11 mouse cellular contexts compared by ENCODE assay signal in genomic region chr10:120399846-120400510, GRCm38 (mm10).
DNase-seq lines count a peak whose midpoint lies in the region; ATAC-seq and TF ChIP-seq lines count a peak whose summit lies in the region.
"Had no signal": no experiment of that assay in that cellular context is flagged by ENCODE, and none has a peak within 500 bp of the region (broad histone marks: within the 10 kb centered on the region; RNA-seq: fewer than 3 reads in every experiment).

No protein-coding gene starts in this region.

- TF ChIP-seq POLR2A in lung, adult 2 months (IDR thresholded peaks at IDR 0.05; ENCODE audit: borderline replicate concordance, extremely low read depth, low read depth, low read length), result no peak

- no peaks in the 10 kb centered on the region for H3K27me3 ChIP-seq in heart, embryonic 11.5 days (ENCODE audit: control insufficient read depth, insufficient read depth, low read length)
- H3K27me3 ChIP-seq in lung, embryonic 14.5 days (ENCODE audit: insufficient read depth, low read length), result no peaks in the 10 kb centered on the region
- no peaks in the 10 kb centered on the region for H3K27me3 ChIP-seq in stomach, postnatal 0 days (ENCODE audit: control insufficient read depth, insufficient read depth, low read length)

- no peak for DNase-seq in heart, postnatal 4 days
- peak; percentile 69 for DNase-seq in lung, embryonic 14.5 days
- no peak for DNase-seq in lung, adult 2 months
- DNase-seq in fibroblast of lung, adult 2 months (ENCODE audit: low read depth), result peak; percentile 62
- DNase-seq in stomach, postnatal 0 days (ENCODE audit: low spot score), result no peak
- no peak for DNase-seq in right cerebral cortex, adult 18-20 months
- no peak for DNase-seq in kidney, postnatal 4 days
- DNase-seq: liver, postnatal 0 days; thymus, adult 2 months had no signal

- no peak overlapping the region for H3K9ac ChIP-seq in heart, embryonic 11.5 days (ENCODE audit: low read depth, low read length)
- H3K9ac ChIP-seq in lung, embryonic 14.5 days, result no peak overlapping the region
- no peak overlapping the region for H3K9ac ChIP-seq in stomach, postnatal 0 days (ENCODE audit: low read length)
- H3K9ac ChIP-seq: liver, postnatal 0 days had no signal

- H3K9me3 ChIP-seq in heart, embryonic 11.5 days (replicated peaks; ENCODE audit: control insufficient read depth, low read length), result no peaks in the 10 kb centered on the region
- no peaks in the 10 kb centered on the region for H3K9me3 ChIP-seq in lung, embryonic 14.5 days (ENCODE audit: low read depth, low read length)
- H3K9me3 ChIP-seq in stomach, postnatal 0 days (ENCODE audit: control insufficient read depth, low read length), result no peaks in the 10 kb centered on the region
- H3K9me3 ChIP-seq: midbrain, embryonic 10.5 days had no signal

- ATAC-seq in heart, embryonic 11.5 days (replicated peaks; ENCODE audit: insufficient number of reproducible peaks, low FRiP score, low TSS enrichment), result no peak
- no peak for ATAC-seq in lung, embryonic 14.5 days (ENCODE audit: insufficient read depth)
- ATAC-seq in stomach, postnatal 0 days (ENCODE audit: low FRiP score, low TSS enrichment), result no peak
- ATAC-seq: liver, postnatal 0 days had no signal

- H3K4me1 ChIP-seq in heart, embryonic 11.5 days (ENCODE audit: control insufficient read depth, insufficient read depth, low read length), result peaks cover 23% of the 10 kb centered on the region
- H3K4me1 ChIP-seq in lung, embryonic 14.5 days (ENCODE audit: insufficient read depth), result peaks cover 20% of the 10 kb centered on the region
- no peaks in the 10 kb centered on the region for H3K4me1 ChIP-seq in lung, adult 2 months (ENCODE audit: control insufficient read depth, insufficient read depth, low read length)
- H3K4me1 ChIP-seq in stomach, postnatal 0 days (replicated peaks; ENCODE audit: control insufficient read depth, insufficient read depth), result peaks cover 8% of the 10 kb centered on the region

- TF ChIP-seq EP300 in stomach, postnatal 0 days (optimal IDR thresholded peaks at IDR 0.05), result no peak

- TF ChIP-seq CTCF in lung, embryonic 14.5 days (IDR thresholded peaks at IDR 0.05; ENCODE audit: low read depth), result no peak
- TF ChIP-seq CTCF in lung, adult 2 months (IDR thresholded peaks at IDR 0.05; ENCODE audit: insufficient read depth, low read length), result no peak
- no peak for TF ChIP-seq CTCF in stomach, postnatal 0 days (IDR thresholded peaks at IDR 0.05; ENCODE audit: low read depth)

- no peak overlapping the region for H3K4me3 ChIP-seq in heart, embryonic 11.5 days (ENCODE audit: low read depth, low read length)
- no peak overlapping the region for H3K4me3 ChIP-seq in lung, embryonic 14.5 days (ENCODE audit: low read depth, low read length)
- no peak overlapping the region for H3K4me3 ChIP-seq in lung, adult 2 months (replicated peaks; ENCODE audit: extremely low read depth, low read depth, low read length)
- H3K4me3 ChIP-seq in stomach, postnatal 0 days (ENCODE audit: low read depth, low read length), result no peak overlapping the region
- H3K4me3 ChIP-seq: midbrain, embryonic 10.5 days had no signal

- WGBS in heart, embryonic 11.5 days (ENCODE audit: insufficient replicate concordance), result 69% methylated on average over 9 of the region's 9 CpGs
- WGBS in lung, embryonic 14.5 days, result 35% methylated on average over 9 of the region's 9 CpGs
- WGBS in lung, adult 2 months, result 63% methylated on average over 9 of the region's 9 CpGs
- WGBS in stomach, postnatal 0 days, result 34% methylated on average over 9 of the region's 9 CpGs

- no peak overlapping the region for H3K4me2 ChIP-seq in heart, embryonic 11.5 days
- peak overlapping the region; percentile 22; the same call in 1 of the 2 replicates for H3K4me2 ChIP-seq in lung, embryonic 14.5 days
- peak overlapping the region; percentile 2; the same call in 1 of the 2 replicates for H3K4me2 ChIP-seq in stomach, postnatal 0 days (replicated peaks; ENCODE audit: low read depth)

- H3K27ac ChIP-seq in heart, embryonic 11.5 days (ENCODE audit: low read depth, low read length), result peak overlapping the region; percentile 36; the same call in 1 of the 2 replicates
- H3K27ac ChIP-seq in lung, embryonic 14.5 days (ENCODE audit: low read depth), result peak overlapping the region; percentile 67
- H3K27ac ChIP-seq in stomach, postnatal 0 days (replicated peaks), result peak overlapping the region; percentile 61
- H3K27ac ChIP-seq: midbrain, embryonic 10.5 days had no signal

- no peaks in the 10 kb centered on the region for H3K36me3 ChIP-seq in heart, embryonic 11.5 days (ENCODE audit: control insufficient read depth, insufficient read depth, low read length)
- H3K36me3 ChIP-seq in lung, embryonic 14.5 days (ENCODE audit: insufficient read depth), result peaks cover 7% of the 10 kb centered on the region; the same call in 1 of the 2 replicates
- no peaks in the 10 kb centered on the region for H3K36me3 ChIP-seq in stomach, postnatal 0 days (ENCODE audit: control insufficient read depth, insufficient read depth, low read length)

Comparison
In these comparisons a context has a peak if more than half of its experiments do, and no peak if none do; other contexts are left out.
1. DNase-seq: peak in lung, embryonic 14.5 days (single experiment) and fibroblast of lung, adult 2 months (single experiment); none in heart, postnatal 4 days (single experiment), lung, adult 2 months (single experiment), stomach, postnatal 0 days (single experiment), right cerebral cortex, adult 18-20 months (single experiment) and kidney, postnatal 4 days (0 of 2).
2. Peak in every context shown above with its lines, with median percentiles within 50 percentile points of each other: H3K27ac ChIP-seq.